Mouse (Mus musculus): ENCODE measurements around the gene Atrip.
A peak's percentile ranks its signal among the peaks of the same experiment; 100 is the strongest.

Gene Atrip

GRCm38 (mm10) chr9:109097831-109098230 lies 23.9 kb upstream of the Atrip start:
- DNase-seq (ENCODE audit: low spot score): peak; percentile 27

- no peak for DNase-seq (ENCODE audit: low spot score)
Observed at GRCm38 (mm10) chr9:109097291-109097690, 23.4 kb upstream of the Atrip start.

GRCm38 (mm10) chr9:109096856-109097255 lies 22.9 kb upstream of the Atrip start:
- DNase-seq (ENCODE audit: low spot score): no peak

GRCm38 (mm10) chr9:109096251-109096661 lies 22.3 kb upstream of the Atrip start:
- DNase-seq (ENCODE audit: low spot score): peak; percentile 26

- peak; percentile 69 for DNase-seq (ENCODE audit: low spot score)
Observed at GRCm38 (mm10) chr9:109095137-109095982, 21.4 kb upstream of the Atrip start, which contains the start of gene Plxnb1. TSS of gene Plxnb1 (plus strand) at chr9:109095389.

GRCm38 (mm10) chr9:109094553-109095136 lies 20.7 kb upstream of the Atrip start:
- no peak for DNase-seq (ENCODE audit: low spot score)

GRCm38 (mm10) chr9:109093786-109094552 lies 20.0 kb upstream of the Atrip start:
- DNase-seq (ENCODE audit: low spot score): no peak

- DNase-seq (ENCODE audit: low spot score): no peak
Observed at GRCm38 (mm10) chr9:109092799-109093198, 18.9 kb upstream of the Atrip start.

- no peak for DNase-seq (ENCODE audit: low spot score)
Observed at GRCm38 (mm10) chr9:109091802-109092201, 17.9 kb upstream of the Atrip start.

- DNase-seq (ENCODE audit: low spot score): no peak
Observed at GRCm38 (mm10) chr9:109090446-109090845, 16.5 kb upstream of the Atrip start.

GRCm38 (mm10) chr9:109087987-109088386 lies 14.1 kb upstream of the Atrip start:
- DNase-seq (ENCODE audit: low spot score): peak; percentile 38

- no peak for DNase-seq (ENCODE audit: low spot score)
Observed at GRCm38 (mm10) chr9:109084922-109085321, 11.0 kb upstream of the Atrip start.

- DNase-seq (ENCODE audit: low spot score): peak; percentile 86
Observed at GRCm38 (mm10) chr9:109082124-109082800, 8.3 kb upstream of the Atrip start, which contains the start of the genes Ccdc51 and Tma7. TSS of gene Ccdc51 (plus strand) at chr9:109082493. TSS of gene Tma7 (minus strand) at chr9:109082587.

GRCm38 (mm10) chr9:109081749-109082123 lies 7.8 kb upstream of the Atrip start:
- DNase-seq (ENCODE audit: low spot score): no peak

- no peak for DNase-seq (ENCODE audit: low spot score)
Observed at GRCm38 (mm10) chr9:109080516-109080915, 6.6 kb upstream of the Atrip start.

- DNase-seq (ENCODE audit: low spot score): no peak
Observed at GRCm38 (mm10) chr9:109068095-109068735, 5.7 kb downstream of the Atrip start.

- no peak for DNase-seq (ENCODE audit: low spot score)
Observed at GRCm38 (mm10) chr9:109060898-109061295, 13.0 kb downstream of the Atrip start.

- no peak for DNase-seq (ENCODE audit: low spot score)
Observed at GRCm38 (mm10) chr9:109060184-109060897, 13.6 kb downstream of the Atrip start.

GRCm38 (mm10) chr9:109059136-109059903 lies 14.6 kb downstream of the Atrip start, which contains the start of gene Trex1:
TSS of gene Trex1 (minus strand) at chr9:109059734.
- DNase-seq (ENCODE audit: low spot score): peak; percentile 74

All from testis, postnatal 14 days (tissue).